In genomic region chr2:119250826-119251478, GRCm38 (mm10) we compare ENCODE assay signal across 8 mouse cellular contexts. TPM values are rescaled to one million over a fixed set of nuclear protein-coding genes. Genes with fewer than 3 reads are reported as not detected.
DNase-seq lines count a peak whose midpoint lies in the region; ATAC-seq and TF ChIP-seq lines count a peak whose summit lies in the region.

No protein-coding gene starts in this region.

- no peak overlapping the region for H3K9ac ChIP-seq in embryonic facial prominence, embryonic 12.5 days
- no peak overlapping the region for H3K9ac ChIP-seq in limb, embryonic 14.5 days (ENCODE audit: low read depth, low read length, severe bottlenecking)
- no peak overlapping the region for H3K9ac ChIP-seq in midbrain, embryonic 16.5 days (ENCODE audit: low read depth, low read length)

- WGBS in embryonic facial prominence, embryonic 12.5 days, result 14% methylated on average over 11 of the region's 11 CpGs
- 7% methylated on average over 11 of the region's 11 CpGs for WGBS in kidney, adult 2 months
- 16% methylated on average over 11 of the region's 11 CpGs for WGBS in limb, embryonic 14.5 days
- WGBS in midbrain, embryonic 16.5 days, result 18% methylated on average over 11 of the region's 11 CpGs

- H3K4me1 ChIP-seq in embryonic facial prominence, embryonic 12.5 days, result no peaks in the 10 kb centered on the region
- H3K4me1 ChIP-seq in kidney, adult 2 months (ENCODE audit: control insufficient read depth, insufficient read depth, low read length), result peaks cover 16% of the 10 kb centered on the region; the same call in 1 of the 2 replicates
- H3K4me1 ChIP-seq in limb, embryonic 14.5 days (ENCODE audit: control insufficient read depth, insufficient read depth, low read length), result no peaks in the 10 kb centered on the region
- H3K4me1 ChIP-seq in midbrain, embryonic 16.5 days (ENCODE audit: control insufficient read depth, insufficient read depth, low read length), result no peaks in the 10 kb centered on the region; the same call in 1 of the 2 replicates

- peak; percentile 84 for DNase-seq in A20 (ENCODE audit: low read depth, low spot score)
- DNase-seq in adrenal gland, postnatal 25 days, result peak; percentile 92
- DNase-seq in heart, adult 8-10 months (ENCODE audit: low spot score), result peak; percentile 64
- DNase-seq in kidney, adult 2 months, result peak; percentile 94
- DNase-seq in limb, embryonic 14.5 days (ENCODE audit: low spot score), result peak; percentile 89
- peak; percentile 66 to 79 for DNase-seq in spleen, postnatal 14 days (ENCODE audit: low spot score in 2 of 2)

- ATAC-seq in embryonic facial prominence, embryonic 12.5 days (ENCODE audit: insufficient number of reproducible peaks, insufficient read depth, low FRiP score, low TSS enrichment), result no peak
- peak; percentile 74 for ATAC-seq in limb, embryonic 14.5 days (ENCODE audit: low FRiP score, low read depth)
- no peak; the same call in 1 of the 2 replicates for ATAC-seq in midbrain, embryonic 16.5 days

- H3K36me3 ChIP-seq in embryonic facial prominence, embryonic 12.5 days, result no peaks in the 10 kb centered on the region
- no peaks in the 10 kb centered on the region for H3K36me3 ChIP-seq in kidney, adult 2 months (ENCODE audit: control insufficient read depth, insufficient read depth, low read length)
- H3K36me3 ChIP-seq in limb, embryonic 14.5 days (ENCODE audit: control insufficient read depth, insufficient read depth, low read length), result no peaks in the 10 kb centered on the region
- H3K36me3 ChIP-seq in midbrain, embryonic 16.5 days (ENCODE audit: control insufficient read depth, insufficient read depth, low read length), result no peaks in the 10 kb centered on the region

- H3K4me2 ChIP-seq in embryonic facial prominence, embryonic 12.5 days (replicated peaks), result 0 out of 2 replicates have a peak overlapping the region, but pooled peaks have one; percentile 15
- no peak overlapping the region for H3K4me2 ChIP-seq in limb, embryonic 14.5 days (replicated peaks; ENCODE audit: low read depth, low read length, severe bottlenecking)
- 0 out of 2 replicates have a peak overlapping the region, but pooled peaks have one; percentile 8 for H3K4me2 ChIP-seq in midbrain, embryonic 16.5 days (ENCODE audit: low read length)

- peak; percentile 95 for TF ChIP-seq CTCF in kidney, adult 2 months (conservative IDR thresholded peaks at IDR 0.05; ENCODE audit: insufficient read depth, insufficient read length, low read depth, low read length)

- no peak overlapping the region for H3K27ac ChIP-seq in embryonic facial prominence, embryonic 12.5 days
- peak overlapping the region; percentile 72 for H3K27ac ChIP-seq in kidney, adult 2 months (ENCODE audit: insufficient read depth, low read depth, low read length)
- H3K27ac ChIP-seq in limb, embryonic 14.5 days (replicated peaks; ENCODE audit: low read depth, low read length), result no peak overlapping the region
- no peak overlapping the region for H3K27ac ChIP-seq in midbrain, embryonic 16.5 days (ENCODE audit: low read length)

- no peak overlapping the region for H3K4me3 ChIP-seq in embryonic facial prominence, embryonic 12.5 days
- H3K4me3 ChIP-seq in kidney, adult 2 months (ENCODE audit: insufficient read depth, low read depth, low read length), result no peak overlapping the region
- no peak overlapping the region for H3K4me3 ChIP-seq in limb, embryonic 14.5 days (replicated peaks; ENCODE audit: low read length)
- no peak overlapping the region for H3K4me3 ChIP-seq in midbrain, embryonic 16.5 days (ENCODE audit: low read depth, low read length)

- H3K9me3 ChIP-seq in embryonic facial prominence, embryonic 12.5 days, result no peaks in the 10 kb centered on the region
- no peaks in the 10 kb centered on the region for H3K9me3 ChIP-seq in limb, embryonic 14.5 days (ENCODE audit: control insufficient read depth, low read length)
- H3K9me3 ChIP-seq in midbrain, embryonic 16.5 days (replicated peaks; ENCODE audit: control insufficient read depth, low read length, poor library complexity, severe bottlenecking), result no peaks in the 10 kb centered on the region

- H3K27me3 ChIP-seq in embryonic facial prominence, embryonic 12.5 days, result peaks cover 19% of the 10 kb centered on the region
- H3K27me3 ChIP-seq in kidney, adult 2 months (replicated peaks; ENCODE audit: control insufficient read depth, insufficient read depth, low read length), result no peaks in the 10 kb centered on the region
- H3K27me3 ChIP-seq in limb, embryonic 14.5 days (ENCODE audit: control insufficient read depth, insufficient read depth, low read length), result 0 out of 2 replicates have a peak, but pooled peaks cover 3% of the 10 kb centered on the region
- H3K27me3 ChIP-seq in midbrain, embryonic 16.5 days (ENCODE audit: control insufficient read depth, insufficient read depth, low read depth, low read length), result peaks cover 5% of the 10 kb centered on the region; the same call in 1 of the 2 replicates

- no peak for TF ChIP-seq POLR2A in kidney, adult 2 months (IDR thresholded peaks at IDR 0.05; ENCODE audit: low read depth, low read length)
- no peak for TF ChIP-seq POLR2A in limb, embryonic 14.5 days (IDR thresholded peaks at IDR 0.05; ENCODE audit: borderline replicate concordance, extremely low read depth, insufficient read depth, insufficient read length)

RNA-seq across cellular contexts. Expression of gene Spint1, which starts 13.8 kb away (rescaled TPM):
- total RNA-seq in adrenal gland, postnatal 25 days (2021), result 4.0 and 4.6 TPM in 2 replicates
- polyA plus RNA-seq in embryonic facial prominence, embryonic 12.5 days (2016; fragmentation: Nextera tagmentation; extraction: Ambion mirVana), result 8.8 and 10.6 TPM in 2 replicates
- under 1 TPM in 1 of 4 experiments, not detected in 3; 0.14 TPM for total RNA-seq in heart, adult 8-10 months (2022)
- polyA plus RNA-seq in kidney, adult 2 months (2012; rRNA removed), result 86.7 and 91.1 TPM in 2 replicates
- 9.2 and 11.6 TPM in 2 replicates for polyA plus RNA-seq in limb, embryonic 14.5 days (2012; rRNA removed)
- polyA plus RNA-seq in limb, embryonic 14.5 days (2014; fragmentation: Nextera tagmentation; extraction: Ambion mirVana), result 18.2 and 19.5 TPM in 2 replicates
- polyA plus RNA-seq in midbrain, embryonic 16.5 days (2015; fragmentation: Nextera tagmentation; extraction: Ambion mirVana), result 0.36 and 0.72 TPM in 2 replicates

RNA-seq across cellular contexts. Expression of gene Rhov, which starts 20.1 kb away (rescaled TPM):
- total RNA-seq in adrenal gland, postnatal 25 days (2021), result 0.49 TPM in 1 of 2 replicates, not detected in the other
- 5.7 and 6.9 TPM in 2 replicates for polyA plus RNA-seq in embryonic facial prominence, embryonic 12.5 days (2016; fragmentation: Nextera tagmentation; extraction: Ambion mirVana)
- not detected for total RNA-seq in heart, adult 8-10 months (2022)
- polyA plus RNA-seq in kidney, adult 2 months (2012; rRNA removed), result 5.9 and 7.8 TPM in 2 replicates
- 4.5 and 6.8 TPM in 2 replicates for polyA plus RNA-seq in limb, embryonic 14.5 days (2012; rRNA removed)
- polyA plus RNA-seq in limb, embryonic 14.5 days (2014; fragmentation: Nextera tagmentation; extraction: Ambion mirVana), result 14.7 and 15.1 TPM in 2 replicates
- 47.5 and 53.8 TPM in 2 replicates for polyA plus RNA-seq in midbrain, embryonic 16.5 days (2015; fragmentation: Nextera tagmentation; extraction: Ambion mirVana)

RNA-seq across cellular contexts. Expression of gene Ppp1r14d, which starts 21.2 kb away (rescaled TPM):
- total RNA-seq in adrenal gland, postnatal 25 days (2021), result not detected in 2 replicates
- 0.28 TPM in 1 of 2 replicates, not detected in the other for polyA plus RNA-seq in embryonic facial prominence, embryonic 12.5 days (2016; fragmentation: Nextera tagmentation; extraction: Ambion mirVana)
- not detected for total RNA-seq in heart, adult 8-10 months (2022)
- 1.6 and 1.9 TPM in 2 replicates for polyA plus RNA-seq in kidney, adult 2 months (2012; rRNA removed)
- not detected in 2 replicates for polyA plus RNA-seq in limb, embryonic 14.5 days (2012; rRNA removed)
- polyA plus RNA-seq in limb, embryonic 14.5 days (2014; fragmentation: Nextera tagmentation; extraction: Ambion mirVana), result not detected in 2 replicates
- polyA plus RNA-seq in midbrain, embryonic 16.5 days (2015; fragmentation: Nextera tagmentation; extraction: Ambion mirVana), result not detected in 2 replicates

RNA-seq across cellular contexts. Expression of gene Vps18, which starts 37.6 kb away (rescaled TPM):
- total RNA-seq in adrenal gland, postnatal 25 days (2021), result 18.5 and 21.1 TPM in 2 replicates
- 23.8 and 23.9 TPM in 2 replicates for polyA plus RNA-seq in embryonic facial prominence, embryonic 12.5 days (2016; fragmentation: Nextera tagmentation; extraction: Ambion mirVana)
- 10 to 100 TPM; 12.5 to 14.0 (median 13.6) TPM for total RNA-seq in heart, adult 8-10 months (2022)
- polyA plus RNA-seq in kidney, adult 2 months (2012; rRNA removed), result 24.0 and 27.4 TPM in 2 replicates
- 17.0 and 19.2 TPM in 2 replicates for polyA plus RNA-seq in limb, embryonic 14.5 days (2012; rRNA removed)
- 14.8 and 16.6 TPM in 2 replicates for polyA plus RNA-seq in limb, embryonic 14.5 days (2014; fragmentation: Nextera tagmentation; extraction: Ambion mirVana)
- polyA plus RNA-seq in midbrain, embryonic 16.5 days (2015; fragmentation: Nextera tagmentation; extraction: Ambion mirVana), result 30.2 and 31.7 TPM in 2 replicates

RNA-seq across cellular contexts. Expression of gene Dnajc17, which starts 42.4 kb away (rescaled TPM):
- 18.0 and 18.4 TPM in 2 replicates for total RNA-seq in adrenal gland, postnatal 25 days (2021)
- 26.5 and 27.5 TPM in 2 replicates for polyA plus RNA-seq in embryonic facial prominence, embryonic 12.5 days (2016; fragmentation: Nextera tagmentation; extraction: Ambion mirVana)
- 10 to 100 TPM in 1 of 4 experiments, 1 to 10 TPM in 3; 7.6 to 11.2 (median 9.0) TPM for total RNA-seq in heart, adult 8-10 months (2022)
- 3.4 and 4.6 TPM in 2 replicates for polyA plus RNA-seq in kidney, adult 2 months (2012; rRNA removed)
- polyA plus RNA-seq in limb, embryonic 14.5 days (2012; rRNA removed), result 18.1 and 33.1 TPM in 2 replicates
- polyA plus RNA-seq in limb, embryonic 14.5 days (2014; fragmentation: Nextera tagmentation; extraction: Ambion mirVana), result 18.0 and 20.5 TPM in 2 replicates
- polyA plus RNA-seq in midbrain, embryonic 16.5 days (2015; fragmentation: Nextera tagmentation; extraction: Ambion mirVana), result 25.9 and 28.5 TPM in 2 replicates
